Mouse (Mus musculus) G1E (cell line): Measurements from ENCODE around the gene 9530053A07Rik.

Source experiments
- CTCF ChIP-seq: IDR thresholded peaks from 2 replicates; pipeline ENCODE4 v1.5.1; 2012; ENCODE audit warnings: low read depth, low read length, inconsistent platforms, mixed read lengths
- GATA1 ChIP-seq: IDR thresholded peaks from 2 replicates; pipeline ENCODE4 v1.6.1; 2012; ENCODE audit warnings: borderline replicate concordance, low read length, inconsistent platforms, mixed read lengths
- TAL1 ChIP-seq: conservative IDR thresholded peaks from 2 replicates; pipeline ENCODE4 v1.6.1; 2012; ENCODE audit warnings: low read depth, low read length, inconsistent platforms, mixed read lengths

DNA sequence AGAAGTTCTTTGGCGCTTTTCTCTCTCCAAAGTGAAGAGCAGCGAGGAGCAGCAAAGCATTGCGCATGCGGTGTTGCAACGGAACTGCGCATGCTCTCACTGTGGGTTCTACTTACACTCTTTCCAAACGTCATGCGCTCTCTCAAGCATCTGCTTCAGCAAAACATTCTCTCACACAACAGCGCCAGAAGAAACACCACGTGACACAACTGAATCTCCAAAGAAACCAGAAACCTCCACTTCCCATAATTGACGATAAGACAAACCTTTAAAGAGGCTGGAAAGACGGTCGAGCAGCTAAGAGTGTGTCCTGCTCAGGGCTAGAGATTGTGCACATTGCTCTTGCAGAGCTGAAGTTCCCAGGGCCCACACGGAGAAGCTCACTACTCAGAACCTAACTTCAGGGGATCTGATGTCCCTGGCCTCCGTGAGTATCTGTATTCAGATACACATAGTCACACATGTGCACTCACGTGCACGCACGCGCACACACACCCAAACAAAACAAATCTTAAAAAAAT lies 79.8 kb downstream of the 9530053A07Rik start:
- TF ChIP-seq TAL1 = no peak
- no peak for TF ChIP-seq CTCF
- TF ChIP-seq GATA1 = no peak
